Mouse (Mus musculus) neural tube, embryonic 11.5 days (tissue): ENCODE data around the gene Jup. TPM values are rescaled to one million over a fixed set of nuclear protein-coding genes. Genes with fewer than 3 reads are reported as not detected.
"Not testable (repeated sequence)": the region's sequence is repeated elsewhere in the genome, so short reads cannot be mapped to it uniquely, and the experiment has no call there.

Experiments
- ATAC-seq: fragments of 200-750 bp; cut with Nextera tagmentation; 2 replicates; pipeline ENCODE4 v1.8.0; 2017; ENCODE audit warnings: moderate number of reproducible peaks, mild to moderate bottlenecking, moderate TSS enrichment, moderate library complexity; ENCODE audit not compliant: insufficient read depth, low FRiP score, low TSS enrichment
- DNase-seq: peaks from one replicate; pipeline ENCODE4 v3.0.0-alpha.2; 2015; ENCODE audit warnings: low spot score
- H3K27ac ChIP-seq: fragments of 300-500 bp; sonication (generic); 2 replicates; pipeline ENCODE4 v1.5.1; 2014; ENCODE audit warnings: low read depth, mild to moderate bottlenecking, low read length
- H3K27me3 ChIP-seq: fragments of 300-500 bp; sonication (generic); 2 replicates; pipeline ENCODE4 v1.6.1; 2014; ENCODE audit warnings: mild to moderate bottlenecking, low read length, mixed read lengths; ENCODE audit not compliant: control insufficient read depth, insufficient read depth
- H3K36me3 ChIP-seq: fragments of 300-500 bp; sonication (generic); 2 replicates; pipeline ENCODE4 v1.6.1; 2014; ENCODE audit warnings: mild to moderate bottlenecking, low read length, moderate library complexity, mixed read lengths; ENCODE audit not compliant: control insufficient read depth, insufficient read depth
- H3K4me1 ChIP-seq: fragments of 300-500 bp; sonication (generic); 2 replicates; pipeline ENCODE4 v1.6.1; 2014; ENCODE audit warnings: low read length, mixed read lengths; ENCODE audit not compliant: control insufficient read depth, insufficient read depth
- H3K4me2 ChIP-seq: fragments of 300-500 bp; sonication (generic); 2 replicates; pipeline ENCODE4 v1.6.1; 2014; ENCODE audit warnings: low read depth, mild to moderate bottlenecking, moderate library complexity
- H3K4me3 ChIP-seq: fragments of 300-500 bp; sonication (generic); 2 replicates; pipeline ENCODE4 v1.5.1; 2014; ENCODE audit warnings: low read depth, low read length
- H3K9ac ChIP-seq: fragments of 300-500 bp; sonication (generic); 2 replicates; pipeline ENCODE4 v1.6.1; 2014; ENCODE audit warnings: mild to moderate bottlenecking, low read length
- H3K9me3 ChIP-seq: fragments of 300-500 bp; sonication (generic); 2 replicates; pipeline ENCODE4 v1.6.1; 2016; ENCODE audit warnings: low read length; ENCODE audit not compliant: control insufficient read depth
- WGBS: fragments of 180-500 bp; shearing (Covaris S2); extraction: QIAGEN DNeasy Blood & Tissue Kit; methylation state at CpG from one replicate; pipeline ENCODE4 v1.1.7; 2014; 5-methylcytosine and 5-hydroxymethylcytosine counted together
- microRNA-seq: library from miRNA; unstranded; fragments of <30 nt; microRNA quantifications from one replicate; pipeline ENCODE4, GENCODE M21; 2016
- polyA plus RNA-seq: library from polyadenylated mRNA; unstranded; fragments of >200 nt; fragmentation: Nextera tagmentation; extraction: Ambion mirVana; gene quantifications from 2 replicates; pipeline ENCODE4 v1.2.1, GENCODE M21; 2014

The Jup gene
- polyA plus RNA-seq, 1 experiment from 2014 or later, result 48.8 TPM

- no peak for DNase-seq
- no peak overlapping the region for H3K9ac ChIP-seq
- no peaks in the 10 kb centered on the region for H3K27me3 ChIP-seq
- no peaks in the 10 kb centered on the region; the same call in 1 of the 2 replicates for H3K4me1 ChIP-seq
- WGBS, result 72% methylated on average over 3 of the region's 3 CpGs
- H3K4me2 ChIP-seq, result no peak overlapping the region
- peaks cover 6% of the 10 kb centered on the region for H3K36me3 ChIP-seq
- H3K4me3 ChIP-seq, result no peak overlapping the region
- no peak for ATAC-seq
- no peak overlapping the region for H3K27ac ChIP-seq
- H3K9me3 ChIP-seq, result no peaks in the 10 kb centered on the region
These were observed 74.8 kb downstream of the Jup start for GRCm38 (mm10) chr11:100322591-100323258.

- not testable (repeated sequence) for H3K9ac ChIP-seq, H3K9me3 ChIP-seq, H3K4me3 ChIP-seq, ATAC-seq, H3K4me1 ChIP-seq, H3K27me3 ChIP-seq, DNase-seq, H3K36me3 ChIP-seq, H3K27ac ChIP-seq
- H3K4me2 ChIP-seq, result peak overlapping the region; percentile 78; the same call in 1 of the 2 replicates
- 81% methylated on average over 7 of the region's 7 CpGs for WGBS
These were observed 75.9 kb downstream of the Jup start for GRCm38 (mm10) chr11:100321479-100322305.

DNA sequence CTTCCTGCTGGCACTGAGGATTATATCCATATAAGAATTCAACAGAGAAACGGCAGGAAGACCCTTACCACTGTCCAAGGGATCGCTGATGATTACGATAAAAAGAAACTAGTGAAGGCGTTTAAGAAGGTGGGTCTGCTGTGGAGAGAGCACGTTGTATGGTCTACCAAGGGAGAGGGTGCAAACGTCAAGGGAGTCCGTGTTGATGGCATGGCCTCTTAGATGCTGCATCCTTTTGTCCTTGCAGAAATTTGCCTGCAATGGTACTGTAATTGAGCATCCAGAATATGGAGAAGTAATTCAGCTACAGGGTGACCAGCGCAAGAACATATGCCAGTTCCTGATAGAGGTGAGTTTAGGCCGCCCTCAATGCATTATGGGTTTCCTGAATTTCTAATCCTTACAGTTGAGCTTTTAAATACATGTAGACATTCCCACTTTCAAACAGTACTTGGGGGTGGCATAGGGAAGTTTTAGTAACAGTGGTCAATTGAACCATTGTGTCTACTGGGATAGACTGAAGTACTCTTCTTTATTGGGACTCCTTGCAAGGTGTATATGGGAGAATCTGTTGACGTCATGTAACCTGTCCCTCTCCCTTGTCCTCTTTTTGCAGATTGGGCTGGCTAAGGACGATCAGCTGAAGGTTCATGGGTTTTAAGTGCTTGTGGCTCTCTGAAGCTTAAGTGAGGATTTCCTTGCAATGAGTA lies 76.7 kb downstream of the Jup start:
- Histone ChIP-seq H3K9ac (peak overlapping the region; percentile 89), H3K4me2 (peak overlapping the region; percentile 78), H3K27ac (peak overlapping the region; percentile 96; the same call in 1 of the 2 replicates), H3K4me3 (peak overlapping the region; percentile 82)
- not testable (repeated sequence) for H3K9me3 ChIP-seq, H3K27me3 ChIP-seq, DNase-seq, H3K4me1 ChIP-seq, ATAC-seq, H3K36me3 ChIP-seq
- WGBS, result 22% methylated on average over 11 of the region's 11 CpGs

GRCm38 (mm10) chr11:100320172-100320630 lies 77.4 kb downstream of the Jup start:
- Histone ChIP-seq H3K4me3 (peak overlapping the region; percentile 82), H3K27me3 (no peaks in the 10 kb centered on the region), H3K27ac (peak overlapping the region; percentile 96), H3K4me2 (peak overlapping the region; percentile 78), H3K9me3 (no peaks in the 10 kb centered on the region), H3K4me1 (no peaks in the 10 kb centered on the region; the same call in 1 of the 2 replicates), H3K36me3 (peaks cover 6% of the 10 kb centered on the region), H3K9ac (peak overlapping the region; percentile 89)
- ATAC-seq (peak; percentile 81), DNase-seq (peak; percentile 98)
- under 1% methylated on average over 40 of the region's 40 CpGs for WGBS

GRCm38 (mm10) chr11:100319492-100320171 lies 77.9 kb downstream of the Jup start, which contains the start of gene Eif1:
Gene Eif1 (plus strand): TSS chr11:100319885.
- WGBS, result under 1% methylated on average over 45 of the region's 58 CpGs
- Histone ChIP-seq H3K9me3 (no peaks in the 10 kb centered on the region), H3K9ac (peak within 1 kb of the TSS; percentile 89), H3K27ac (peak within 1 kb of the TSS; percentile 96), H3K4me2 (peak within 1 kb of the TSS; percentile 78), H3K36me3 (peaks cover 6% of the 10 kb centered on the region), H3K4me1 (no peaks in the 10 kb centered on the region; the same call in 1 of the 2 replicates), H3K27me3 (no peaks in the 10 kb centered on the region), H3K4me3 (peak within 1 kb of the TSS; percentile 82)
- peak; percentile 100 for DNase-seq
- ATAC-seq, result peak; percentile 89

Small RNA genes within 50 kb of the gene (microRNA-seq; reads per million reads assigned to microRNA genes)
- gene Gm27374, result not detected

Other genes with a start within 250 kb of the Jup start
- 6.4 and 6.6 TPM in 2 replicates for gene Krt19, start 249.1 kb downstream of the Jup start, polyA plus RNA-seq
- gene Krt9, start 204.5 kb downstream of the Jup start, polyA plus RNA-seq, result not detected in 2 replicates
- gene Krt14, start 190.2 kb downstream of the Jup start, polyA plus RNA-seq, result 7.7 and 7.9 TPM in 2 replicates
- gene Krt16, start 148.9 kb downstream of the Jup start, polyA plus RNA-seq, result not detected in 2 replicates
- gene Krt17, start 136.7 kb downstream of the Jup start, polyA plus RNA-seq, result 0.88 and 1.1 TPM in 2 replicates
- not detected in 2 replicates for gene Krt42, start 127.9 kb downstream of the Jup start, polyA plus RNA-seq
- gene Eif1, start 77.9 kb downstream of the Jup start, polyA plus RNA-seq, result 1,679 and 1,757 TPM in 2 replicates
- gene Gast, start 63.4 kb downstream of the Jup start, polyA plus RNA-seq, result not detected in 2 replicates
- gene Hap1, start 41.6 kb downstream of the Jup start, polyA plus RNA-seq, result 10.4 and 10.6 TPM in 2 replicates
- 23.7 and 26.0 TPM in 2 replicates for gene P3h4, start 17.1 kb upstream of the Jup start, polyA plus RNA-seq
- 47.7 and 49.4 TPM in 2 replicates for gene Fkbp10, start 17.9 kb upstream of the Jup start, polyA plus RNA-seq
- 110 TPM in 2 replicates for gene Nt5c3b, start 44.0 kb upstream of the Jup start, polyA plus RNA-seq
- 0.40 and 0.62 TPM in 2 replicates for gene Klhl10, start 44.2 kb upstream of the Jup start, polyA plus RNA-seq
- gene Klhl11, start 75.0 kb upstream of the Jup start, polyA plus RNA-seq, result 13.9 and 14.8 TPM in 2 replicates
- 330 and 394 TPM in 2 replicates for gene Acly, start 130.2 kb upstream of the Jup start, polyA plus RNA-seq
- gene Ttc25, start 147.8 kb upstream of the Jup start, polyA plus RNA-seq, result 1.0 and 1.4 TPM in 2 replicates
- gene Cnp, start 177.1 kb upstream of the Jup start, polyA plus RNA-seq, result 26.1 and 28.0 TPM in 2 replicates
- 112 and 115 TPM in 2 replicates for gene Nkiras2, start 221.5 kb upstream of the Jup start, polyA plus RNA-seq
- gene Dnajc7, start 222.4 kb upstream of the Jup start, polyA plus RNA-seq, result 77.0 and 81.1 TPM in 2 replicates